Mouse (Mus musculus) left cerebral cortex, adult 18-20 months (tissue): Measurements from ENCODE around the gene Muc5b. TPM values are rescaled to one million over a fixed set of nuclear protein-coding genes. Genes with fewer than 3 reads are reported as not detected.

Source experiments
- DNase-seq, 2 experiments: peaks; one replicate each; pipeline ENCODE4 v3.0.0; 2021 to 2022; ENCODE audit warnings: low spot score in 2 of 2, mixed read lengths in 1 of 2
- total RNA-seq, 2 experiments: library from RNA; stranded (reverse); gene quantifications; 2 replicates each; pipeline ENCODE4 v1.2.3; 2021

Muc5b gene
- total RNA-seq, 2 experiments from 2014 or later = not detected

GRCm38 (mm10) chr7:141902269-141902729, 63.4 kb downstream of the Muc5b start:
- DNase-seq = peak; percentile 99 to 100

GRCm38 (mm10) chr7:141902791-141903190, 63.9 kb downstream of the Muc5b start:
- peak; percentile 47 to 56 for DNase-seq

GRCm38 (mm10) chr7:141908591-141908990, 69.7 kb downstream of the Muc5b start:
- no peak for DNase-seq

GRCm38 (mm10) chr7:141911305-141911704, 72.4 kb downstream of the Muc5b start:
- no peak for DNase-seq

GRCm38 (mm10) chr7:141918407-141918806, 79.5 kb downstream of the Muc5b start, which contains the start of gene Tollip:
Tollip (minus strand) TSS chr7:141918507.
- DNase-seq = no peak

Other genes starting within 250 kb of the Muc5b start
- not detected for gene Muc6, start 183.8 kb upstream of the Muc5b start, total RNA-seq
- under 1 TPM; 0.14 to 0.28 TPM for gene Muc2, start 148.7 kb upstream of the Muc5b start, total RNA-seq
- gene Muc5ac, start 50.1 kb upstream of the Muc5b start, total RNA-seq = not detected
- gene Tollip, start 79.4 kb downstream of the Muc5b start, total RNA-seq = 100 to 1,000 TPM; 114 to 115 TPM
- 100 to 1,000 TPM; 208 to 219 TPM for gene Brsk2, start 110.7 kb downstream of the Muc5b start, total RNA-seq
- gene Mob2, start 222.0 kb downstream of the Muc5b start, total RNA-seq = 10 to 100 TPM; 37.7 to 39.1 TPM